Mouse (Mus musculus) kidney, embryonic 14.5 days (tissue): ENCODE results near the gene Ptgr1. TPM values are rescaled to one million over a fixed set of nuclear protein-coding genes. Genes with fewer than 3 reads are reported as not detected.
A peak's percentile ranks its signal among the peaks of the same experiment; 100 is the strongest.

ENCODE experiments used
- ATAC-seq: fragments of 200-750 bp; cut with Nextera tagmentation; 2 replicates; pipeline ENCODE4 v1.8.0; 2017; ENCODE audit warnings: moderate number of reproducible peaks, mild to moderate bottlenecking, moderate TSS enrichment, moderate library complexity; ENCODE audit not compliant: low FRiP score, low TSS enrichment
- H3K27ac ChIP-seq: fragments of 300-500 bp; sonication (generic); 2 replicates; pipeline ENCODE4 v1.5.1; 2014; ENCODE audit warnings: low read depth, mild to moderate bottlenecking, low read length, moderate library complexity, mixed read lengths
- H3K27me3 ChIP-seq: fragments of 300-500 bp; sonication (generic); 2 replicates; pipeline ENCODE4 v1.6.1; 2014; ENCODE audit warnings: mild to moderate bottlenecking, low read length; ENCODE audit not compliant: control insufficient read depth, insufficient read depth
- H3K36me3 ChIP-seq: fragments of 300-500 bp; sonication (generic); 2 replicates; pipeline ENCODE4 v1.6.1; 2014; ENCODE audit warnings: low read length, mixed read lengths; ENCODE audit not compliant: control insufficient read depth, insufficient read depth
- H3K4me1 ChIP-seq: fragments of 300-500 bp; sonication (generic); 2 replicates; pipeline ENCODE4 v1.6.1; 2014; ENCODE audit warnings: low read length, mixed read lengths; ENCODE audit not compliant: control insufficient read depth, insufficient read depth
- H3K4me2 ChIP-seq: fragments of 300-500 bp; sonication (generic); replicated peaks from 2 replicates; pipeline ENCODE4 v1.6.1; 2014; ENCODE audit warnings: low read depth, mild to moderate bottlenecking, low read length
- H3K4me3 ChIP-seq: fragments of 300-500 bp; sonication (generic); 2 replicates; pipeline ENCODE4 v1.5.1; 2014; ENCODE audit warnings: mild to moderate bottlenecking, low read length
- H3K9ac ChIP-seq: fragments of 300-500 bp; sonication (generic); 2 replicates; pipeline ENCODE4 v1.6.1; 2014; ENCODE audit warnings: low read depth, mild to moderate bottlenecking, low read length, moderate library complexity
- H3K9me3 ChIP-seq: fragments of 300-500 bp; sonication (generic); 2 replicates; pipeline ENCODE4 v1.6.1; 2016; ENCODE audit warnings: low read length; ENCODE audit not compliant: control insufficient read depth
- whole genome bisulfite sequencing: fragments of 180-500 bp; shearing (Covaris S2); extraction: QIAGEN DNeasy Blood & Tissue Kit; methylation state at CpG from one replicate; pipeline ENCODE4 v1.1.7; 2014; 5-methylcytosine and 5-hydroxymethylcytosine counted together
- polyA plus RNA-seq: library from polyadenylated mRNA; unstranded; fragments of >200 nt; fragmentation: Nextera tagmentation; extraction: Ambion mirVana; gene quantifications from 2 replicates; pipeline ENCODE4 v1.2.1, GENCODE M21; 2014

Ptgr1 gene
- polyA plus RNA-seq, 1 experiment from 2014 or later: 25.3 TPM

DNA sequence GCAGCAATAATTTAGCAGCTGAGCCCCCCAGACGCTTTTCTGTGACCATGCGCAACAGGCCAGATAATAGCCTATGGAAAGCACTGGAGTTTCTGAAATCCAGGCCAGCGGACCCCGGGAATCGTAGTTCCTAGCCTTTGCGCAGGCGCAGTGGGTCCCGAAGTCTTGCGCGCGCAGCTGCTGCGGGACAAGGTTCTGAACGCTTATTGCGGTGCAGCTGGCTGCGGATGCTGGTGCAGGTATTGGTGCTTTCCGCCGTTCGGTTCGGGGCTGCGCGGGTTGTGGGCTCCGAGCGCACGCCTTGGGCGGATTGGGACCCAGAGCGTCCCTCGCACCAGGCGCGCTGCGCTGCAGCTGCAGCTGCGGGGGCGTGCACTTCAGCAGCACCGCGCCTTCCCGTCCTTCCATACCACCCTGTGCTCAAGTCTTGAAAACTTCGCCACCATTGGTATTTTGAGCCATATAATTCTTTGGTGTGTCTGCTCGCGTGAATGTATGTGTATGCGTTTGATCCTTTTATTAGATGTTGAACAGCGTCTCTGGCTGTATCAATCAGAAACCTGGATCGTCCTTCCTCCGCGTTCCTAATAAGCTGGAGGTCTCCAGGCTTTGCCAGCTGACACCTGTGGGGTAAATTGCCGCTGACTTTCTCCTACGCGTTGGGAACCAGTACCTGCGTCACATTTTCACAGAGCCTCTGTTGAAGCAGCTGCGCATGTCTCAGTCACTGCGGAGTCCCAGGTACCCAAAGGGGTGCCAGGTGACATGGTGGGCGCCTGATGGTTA, 43.3 kb downstream of the Ptgr1 start, which contains the start of gene Zkscan16:
Gene Zkscan16, plus strand, starts transcription at position 209 of the 786 bp plus-strand sequence.
- H3K36me3 ChIP-seq: no peaks in the 10 kb centered on the region
- peak within 1 kb of the TSS; percentile 64 for H3K4me3 ChIP-seq
- peak within 1 kb of the TSS; percentile 77 for H3K4me2 ChIP-seq
- peak; percentile 87 for ATAC-seq
- WGBS: 1% methylated on average over 50 of the region's 50 CpGs
- H3K27me3 ChIP-seq: 0 out of 2 replicates have a peak, but pooled peaks cover 2% of the 10 kb centered on the region
- H3K9me3 ChIP-seq: no peaks in the 10 kb centered on the region
- H3K4me1 ChIP-seq: peaks cover 5% of the 10 kb centered on the region; the same call in 1 of the 2 replicates
- peak within 1 kb of the TSS; percentile 65 for H3K9ac ChIP-seq
- H3K27ac ChIP-seq: no peak within 1 kb of the TSS

- H3K27ac ChIP-seq: no peak overlapping the region
- no peaks in the 10 kb centered on the region for H3K36me3 ChIP-seq
Measured at GRCm38 (mm10) chr4:58942942-58943341, 44.0 kb downstream of the Ptgr1 start.

GRCm38 (mm10) chr4:58941638-58942037, 45.3 kb downstream of the Ptgr1 start:
- Histone ChIP-seq H3K4me1 (peaks cover 5% of the 10 kb centered on the region; the same call in 1 of the 2 replicates), H3K9me3 (no peaks in the 10 kb centered on the region), H3K9ac (no peak overlapping the region), H3K4me2 (no peak overlapping the region), H3K27me3 (0 out of 2 replicates have a peak, but pooled peaks cover 2% of the 10 kb centered on the region), H3K4me3 (no peak overlapping the region), H3K36me3 (no peaks in the 10 kb centered on the region), H3K27ac (no peak overlapping the region)
- ATAC-seq: no peak

More at GRCm38 (mm10) chr4:58942942-58943341, 44.0 kb downstream of the Ptgr1 start:
- WGBS: 81% methylated on average over 4 of the region's 4 CpGs
- peaks cover 5% of the 10 kb centered on the region; the same call in 1 of the 2 replicates for H3K4me1 ChIP-seq
- ATAC-seq: no peak
- 0 out of 2 replicates have a peak, but pooled peaks cover 2% of the 10 kb centered on the region for H3K27me3 ChIP-seq
- H3K9me3 ChIP-seq: no peaks in the 10 kb centered on the region
- H3K9ac ChIP-seq: peak overlapping the region; percentile 65
- peak overlapping the region; percentile 64 for H3K4me3 ChIP-seq
- H3K4me2 ChIP-seq: peak overlapping the region; percentile 77

DNA sequence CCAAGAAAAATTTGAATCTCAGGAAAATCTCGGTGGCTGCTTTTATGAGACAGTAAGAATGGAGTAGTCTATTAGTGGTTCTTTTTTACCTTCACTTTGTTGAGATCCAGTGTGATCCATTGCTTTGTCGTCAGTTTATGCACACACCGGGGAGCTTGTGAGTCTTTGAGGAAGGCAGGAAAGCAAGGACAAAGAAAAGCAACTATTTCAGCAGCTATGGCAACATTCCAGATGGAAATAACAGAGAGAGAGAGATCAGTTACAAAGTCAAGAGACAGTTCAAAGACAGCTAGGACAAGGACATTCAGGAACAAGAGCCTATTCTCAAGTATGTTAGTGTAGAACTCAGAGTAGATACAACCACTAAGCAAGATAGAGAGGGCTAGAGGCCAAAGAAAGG, 51.1 kb downstream of the Ptgr1 start:
- Histone ChIP-seq H3K4me1 (no peaks in the 10 kb centered on the region), H3K4me3 (no peak overlapping the region), H3K9me3 (no peaks in the 10 kb centered on the region), H3K27ac (no peak overlapping the region), H3K4me2 (no peak overlapping the region), H3K27me3 (no peaks in the 10 kb centered on the region), H3K36me3 (no peaks in the 10 kb centered on the region), H3K9ac (no peak overlapping the region)
- no peak for ATAC-seq
- 68% methylated on average over 3 of the region's 3 CpGs for WGBS

DNA sequence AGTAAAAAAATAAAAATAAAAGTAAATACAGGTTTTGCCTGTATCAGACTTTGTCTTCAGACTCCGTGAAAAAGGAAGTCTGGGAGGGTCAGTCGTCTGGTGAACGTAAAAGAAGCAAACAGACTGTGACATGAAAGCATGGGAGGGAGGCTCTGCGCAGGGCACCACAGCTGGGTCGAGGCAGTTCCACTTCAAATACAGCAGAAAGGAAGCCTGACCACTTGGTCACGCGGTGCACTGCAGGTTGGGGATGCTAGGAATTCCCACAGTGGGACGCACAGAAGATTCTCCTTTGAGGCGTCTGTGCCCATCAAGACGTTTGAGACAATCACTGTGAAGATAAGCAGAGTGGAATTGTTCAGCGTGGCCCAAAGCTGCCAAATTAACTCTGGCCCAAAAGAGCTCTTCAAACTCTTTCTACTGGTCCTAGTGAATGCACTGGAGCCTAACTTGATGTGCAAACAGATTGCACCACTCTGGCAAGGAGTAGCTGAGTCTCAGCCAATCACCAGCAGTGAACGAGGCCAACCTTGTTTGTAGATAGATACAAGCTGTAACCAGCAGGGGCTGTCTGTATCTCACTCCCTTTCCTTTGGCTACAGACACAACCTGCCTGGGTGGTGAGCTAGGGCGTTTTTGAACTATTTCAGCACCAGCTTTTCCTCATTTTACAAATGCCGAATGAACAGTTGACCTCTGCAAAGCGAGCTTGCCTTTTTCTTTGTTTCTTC, 52.0 kb downstream of the Ptgr1 start:
- Histone ChIP-seq H3K4me3 (no peak overlapping the region), H3K4me1 (no peaks in the 10 kb centered on the region), H3K27ac (no peak overlapping the region), H3K9ac (no peak overlapping the region), H3K4me2 (no peak overlapping the region), H3K27me3 (no peaks in the 10 kb centered on the region), H3K36me3 (no peaks in the 10 kb centered on the region), H3K9me3 (no peaks in the 10 kb centered on the region)
- WGBS: 36% methylated on average over 15 of the region's 15 CpGs
- peak; percentile 81; the same call in 1 of the 2 replicates for ATAC-seq

DNA sequence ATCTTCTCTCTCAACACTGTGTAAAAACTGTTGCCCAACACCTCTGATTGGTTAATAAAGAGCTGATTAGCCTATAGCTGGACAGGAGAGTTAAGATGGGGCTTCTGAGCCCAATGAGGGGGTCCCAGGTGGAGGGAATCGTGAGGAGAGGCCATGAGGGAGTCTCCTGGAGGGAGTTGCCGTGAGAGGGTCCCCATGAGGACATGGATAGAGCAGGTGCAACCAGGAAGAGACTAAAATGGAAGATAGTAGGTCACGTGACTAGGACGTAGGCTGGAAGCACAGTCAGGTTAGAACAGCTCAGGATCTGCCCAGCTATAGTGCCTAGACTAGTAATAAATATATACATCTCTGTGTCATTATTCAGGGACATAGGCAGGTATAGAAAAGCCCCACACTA, 52.6 kb downstream of the Ptgr1 start:
- H3K9ac ChIP-seq: no peak overlapping the region
- ATAC-seq: no peak

GRCm38 (mm10) chr4:58932541-58932940, 54.4 kb downstream of the Ptgr1 start:
- 79% methylated on average over 6 of the region's 6 CpGs for WGBS
- no peak for ATAC-seq
- H3K4me1 ChIP-seq: no peaks in the 10 kb centered on the region

More for the DNA sequence above, 52.6 kb downstream of the Ptgr1 start:
- H3K36me3 ChIP-seq: no peaks in the 10 kb centered on the region
- no peak overlapping the region for H3K27ac ChIP-seq
- 85% methylated on average over 4 of the region's 4 CpGs for WGBS
- no peaks in the 10 kb centered on the region for H3K9me3 ChIP-seq
- no peak overlapping the region for H3K4me2 ChIP-seq
- H3K4me1 ChIP-seq: no peaks in the 10 kb centered on the region
- no peak overlapping the region for H3K4me3 ChIP-seq
- H3K27me3 ChIP-seq: no peaks in the 10 kb centered on the region

GRCm38 (mm10) chr4:58927661-58928060, 59.3 kb downstream of the Ptgr1 start:
- no peaks in the 10 kb centered on the region for H3K4me1 ChIP-seq
- no peaks in the 10 kb centered on the region for H3K36me3 ChIP-seq
- no peak overlapping the region for H3K9ac ChIP-seq
- peaks cover 3% of the 10 kb centered on the region; the same call in 1 of the 2 replicates for H3K9me3 ChIP-seq
- H3K4me2 ChIP-seq: no peak overlapping the region
- no peak for ATAC-seq
- no peak overlapping the region for H3K4me3 ChIP-seq
- no peaks in the 10 kb centered on the region for H3K27me3 ChIP-seq
- H3K27ac ChIP-seq: no peak overlapping the region
- 64% methylated on average over 3 of the region's 3 CpGs for WGBS

More at GRCm38 (mm10) chr4:58932541-58932940, 54.4 kb downstream of the Ptgr1 start:
- Histone ChIP-seq H3K36me3 (no peaks in the 10 kb centered on the region), H3K4me3 (no peak overlapping the region), H3K27ac (no peak overlapping the region), H3K9me3 (no peaks in the 10 kb centered on the region), H3K27me3 (no peaks in the 10 kb centered on the region), H3K9ac (no peak overlapping the region), H3K4me2 (no peak overlapping the region)

DNA sequence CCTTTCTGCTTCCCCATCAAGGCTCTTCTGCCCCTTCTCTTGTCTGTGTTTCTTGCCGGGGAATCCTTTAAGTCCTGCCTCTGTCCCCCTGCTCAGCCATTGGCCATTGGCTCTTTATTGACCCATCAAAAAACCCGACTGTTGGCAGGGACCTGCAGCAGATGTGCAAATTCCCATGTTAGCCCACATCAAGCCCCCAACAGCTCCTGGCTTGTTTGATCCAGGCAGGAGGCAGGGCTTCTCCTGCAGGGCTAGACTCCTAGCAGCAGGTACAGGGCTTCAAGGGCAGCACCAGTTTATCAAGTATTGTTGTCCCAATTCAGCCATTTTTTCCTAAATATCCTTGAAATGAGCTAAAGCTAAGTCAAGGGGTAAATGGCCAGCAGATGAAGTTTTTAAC, 60.8 kb downstream of the Ptgr1 start:
- Histone ChIP-seq H3K9ac (no peak overlapping the region), H3K27me3 (no peaks in the 10 kb centered on the region), H3K27ac (no peak overlapping the region), H3K4me1 (no peaks in the 10 kb centered on the region), H3K4me3 (no peak overlapping the region), H3K4me2 (no peak overlapping the region), H3K36me3 (no peaks in the 10 kb centered on the region), H3K9me3 (peaks cover 3% of the 10 kb centered on the region; the same call in 1 of the 2 replicates)
- ATAC-seq: no peak
- WGBS: 12% methylated on average over 2 of the region's 2 CpGs
